Mouse (Mus musculus) intestine, postnatal 0 days (tissue): ENCODE measurements at regions not wholly inside any gene's neighbourhood (a gene's known extent, or its start where the extent isn't known, plus 50 kb on each side); places are given as distances from the start of the nearest gene placed in this dataset.

Experiments used
- ATAC-seq: fragments of 200-750 bp; cut with Nextera tagmentation; 2 replicates; pipeline ENCODE4 v1.8.0; 2017; ENCODE audit warnings: mild to moderate bottlenecking, moderate TSS enrichment, moderate library complexity
- H3K27ac ChIP-seq: fragments of 300-500 bp; sonication (generic); 2 replicates; pipeline ENCODE4 v1.5.1; 2014; ENCODE audit warnings: mild to moderate bottlenecking, low read depth, low read length, moderate library complexity
- H3K27me3 ChIP-seq: fragments of 300-500 bp; sonication (generic); replicated peaks from 2 replicates; pipeline ENCODE4 v1.6.1; 2014; ENCODE audit warnings: low read length, mixed read lengths; ENCODE audit not compliant: control insufficient read depth, insufficient read depth
- H3K36me3 ChIP-seq: fragments of 300-500 bp; sonication (generic); 2 replicates; pipeline ENCODE4 v1.6.1; 2014; ENCODE audit warnings: mild to moderate bottlenecking, moderate library complexity; ENCODE audit not compliant: control insufficient read depth, insufficient read depth
- H3K4me1 ChIP-seq: fragments of 300-500 bp; sonication (generic); replicated peaks from 2 replicates; pipeline ENCODE4 v1.6.1; 2014; ENCODE audit warnings: antibody characterized with exemption, low read length, mixed read lengths; ENCODE audit not compliant: control insufficient read depth, insufficient read depth
- H3K4me2 ChIP-seq: fragments of 300-500 bp; sonication (generic); replicated peaks from 2 replicates; pipeline ENCODE4 v1.6.1; 2014; ENCODE audit warnings: low read depth, mild to moderate bottlenecking, moderate library complexity
- H3K4me3 ChIP-seq: fragments of 300-500 bp; sonication (generic); 2 replicates; pipeline ENCODE4 v1.5.1; 2014; ENCODE audit warnings: low read depth, low read length
- H3K9ac ChIP-seq: fragments of 300-500 bp; sonication (generic); 2 replicates; pipeline ENCODE4 v1.6.1; 2014; ENCODE audit warnings: mild to moderate bottlenecking, low read depth, low read length
- H3K9me3 ChIP-seq: fragments of 300-500 bp; sonication (generic); 2 replicates; pipeline ENCODE4 v1.6.1; 2016; ENCODE audit warnings: mixed run types; ENCODE audit not compliant: control insufficient read depth
- CTCF ChIP-seq: sonication (generic); IDR thresholded peaks from 2 replicates; pipeline ENCODE4 v1.5.1; 2016; ENCODE audit warnings: low read depth, mild to moderate bottlenecking, control low read depth, antibody characterized with exemption, moderate library complexity
- WGBS: fragments of 180-500 bp; shearing (Covaris S2); extraction: QIAGEN DNeasy Blood & Tissue Kit; methylation state at CpG from one replicate; pipeline ENCODE4 v1.1.7; 2014; 5-methylcytosine and 5-hydroxymethylcytosine counted together

GRCm38 (mm10) chr11:25538641-25539258 lies 671.8 kb downstream of the 5730522E02Rik start:
- no peak overlapping the region for H3K4me3 ChIP-seq
- no peak for TF ChIP-seq CTCF
- H3K27me3 ChIP-seq: no peaks in the 10 kb centered on the region
- no peak overlapping the region for H3K27ac ChIP-seq
- H3K36me3 ChIP-seq: no peaks in the 10 kb centered on the region
- no peaks in the 10 kb centered on the region for H3K4me1 ChIP-seq
- H3K4me2 ChIP-seq: no peak overlapping the region
- no peaks in the 10 kb centered on the region for H3K9me3 ChIP-seq
- WGBS: 84% methylated on average over 3 of the region's 3 CpGs
- ATAC-seq: no peak
- no peak overlapping the region for H3K9ac ChIP-seq

- no peak for ATAC-seq
- H3K9ac ChIP-seq: no peak overlapping the region
- H3K4me3 ChIP-seq: no peak overlapping the region
- no peaks in the 10 kb centered on the region for H3K4me1 ChIP-seq
- no peaks in the 10 kb centered on the region for H3K36me3 ChIP-seq
- 29% methylated on average over 7 of the region's 7 CpGs for WGBS
- no peaks in the 10 kb centered on the region for H3K27me3 ChIP-seq
- H3K27ac ChIP-seq: no peak overlapping the region
- H3K4me2 ChIP-seq: no peak overlapping the region
- H3K9me3 ChIP-seq: no peaks in the 10 kb centered on the region
- TF ChIP-seq CTCF: no peak
Observed at GRCm38 (mm10) chr11:25536069-25536468, 674.5 kb downstream of the 5730522E02Rik start.

- Histone ChIP-seq H3K36me3 (no peaks in the 10 kb centered on the region), H3K4me1 (no peaks in the 10 kb centered on the region), H3K27ac (no peak overlapping the region), H3K4me3 (no peak overlapping the region), H3K9me3 (no peaks in the 10 kb centered on the region), H3K4me2 (no peak overlapping the region), H3K9ac (no peak overlapping the region), H3K27me3 (no peaks in the 10 kb centered on the region)
- TF ChIP-seq CTCF: no peak
- 37% methylated on average over 2 of the region's 2 CpGs for WGBS
- ATAC-seq: no peak
Observed at GRCm38 (mm10) chr11:25533081-25533480, 677.5 kb downstream of the 5730522E02Rik start.

- Histone ChIP-seq H3K4me3 (no peak overlapping the region), H3K27me3 (no peaks in the 10 kb centered on the region), H3K9me3 (no peaks in the 10 kb centered on the region), H3K27ac (no peak overlapping the region), H3K36me3 (no peaks in the 10 kb centered on the region), H3K4me1 (no peaks in the 10 kb centered on the region), H3K9ac (no peak overlapping the region), H3K4me2 (no peak overlapping the region)
- no peak for ATAC-seq
- 67% methylated on average over 9 of the region's 9 CpGs for WGBS
- TF ChIP-seq CTCF: no peak
Observed at GRCm38 (mm10) chr11:25531668-25532398, 678.7 kb downstream of the 5730522E02Rik start.

GRCm38 (mm10) chr11:25528056-25528455 lies 682.5 kb downstream of the 5730522E02Rik start:
- no peaks in the 10 kb centered on the region for H3K4me1 ChIP-seq
- no peak overlapping the region for H3K4me3 ChIP-seq
- no peak overlapping the region for H3K27ac ChIP-seq
- no peaks in the 10 kb centered on the region for H3K27me3 ChIP-seq
- H3K9ac ChIP-seq: no peak overlapping the region
- no peaks in the 10 kb centered on the region for H3K9me3 ChIP-seq
- H3K36me3 ChIP-seq: no peaks in the 10 kb centered on the region
- TF ChIP-seq CTCF: no peak
- no peak overlapping the region for H3K4me2 ChIP-seq
- ATAC-seq: no peak
- 69% methylated on average over 5 of the region's 5 CpGs for WGBS

GRCm38 (mm10) chr11:25518903-25519302 lies 691.7 kb downstream of the 5730522E02Rik start:
- ATAC-seq: no peak
- Histone ChIP-seq H3K4me2 (no peak overlapping the region), H3K27ac (no peak overlapping the region), H3K9me3 (no peaks in the 10 kb centered on the region), H3K9ac (no peak overlapping the region), H3K36me3 (no peaks in the 10 kb centered on the region), H3K27me3 (no peaks in the 10 kb centered on the region), H3K4me3 (no peak overlapping the region), H3K4me1 (no peaks in the 10 kb centered on the region)
- 72% methylated on average over 2 of the region's 2 CpGs for WGBS
- no peak for TF ChIP-seq CTCF
